Mouse (Mus musculus) liver, embryonic 14.5 days (tissue): ENCODE results near the gene Mrpl3. TPM values are rescaled to one million over a fixed set of nuclear protein-coding genes. Genes with fewer than 3 reads are reported as not detected.

Experiments
- ATAC-seq: fragments of 200-750 bp; cut with Nextera tagmentation; 2 replicates; pipeline ENCODE4 v1.8.0; 2017; ENCODE audit warnings: moderate number of reproducible peaks, mild to moderate bottlenecking, moderate library complexity; ENCODE audit not compliant: insufficient read depth
- DNase-seq, 3 experiments: peaks; one replicate each; pipeline ENCODE4 v3.0.0-alpha.2; 2012 to 2013; ENCODE audit warnings: low read depth in 3 of 3, low spot score in 3 of 3
- H3K27ac ChIP-seq: fragments of 300-500 bp; sonication (generic); 2 replicates; pipeline ENCODE4 v1.5.1; 2014; ENCODE audit warnings: moderate library complexity, mild to moderate bottlenecking, control low read depth, inconsistent platforms
- H3K27me3 ChIP-seq: fragments of 300-500 bp; sonication (generic); 2 replicates; pipeline ENCODE4 v1.6.1; 2014; ENCODE audit warnings: mild to moderate bottlenecking, low read length, moderate library complexity; ENCODE audit not compliant: control insufficient read depth, insufficient read depth
- H3K36me3 ChIP-seq: fragments of 300-500 bp; sonication (generic); replicated peaks from 2 replicates; pipeline ENCODE4 v1.6.1; 2014; ENCODE audit warnings: low read depth; ENCODE audit not compliant: control insufficient read depth, insufficient read depth
- H3K4me1 ChIP-seq, 2 experiments: fragments of 200-500 bp in 1 of 2; fragments of 300-500 bp in 1 of 2; sonication (generic) in 1 of 2; replicated peaks; 2 replicates each; pipeline ENCODE4 v1.6.1; 2012 to 2014; ENCODE audit warnings: antibody characterized with exemption in 1 of 2, inconsistent platforms in 1 of 2, low read length in 1 of 2; ENCODE audit not compliant: control insufficient read depth in 2 of 2, insufficient read depth in 2 of 2
- H3K4me2 ChIP-seq: fragments of 300-500 bp; sonication (generic); 2 replicates; pipeline ENCODE4 v1.6.1; 2014; ENCODE audit warnings: low read depth, mild to moderate bottlenecking, control low read depth, moderate library complexity
- H3K4me3 ChIP-seq, 2 experiments: fragments of 200-500 bp in 1 of 2; fragments of 300-500 bp in 1 of 2; sonication (generic) in 1 of 2; 2 replicates each; pipeline ENCODE4 v1.5.1; 2012 to 2014; ENCODE audit warnings: low read depth in 2 of 2, low read length in 2 of 2, mild to moderate bottlenecking in 2 of 2, control low read depth in 1 of 2, inconsistent platforms in 1 of 2, moderate library complexity in 1 of 2; ENCODE audit not compliant: insufficient read depth in 1 of 2
- H3K9ac ChIP-seq: fragments of 300-500 bp; sonication (generic); replicated peaks from 2 replicates; pipeline ENCODE4 v1.6.1; 2014; ENCODE audit warnings: mild to moderate bottlenecking, control low read depth, moderate library complexity
- H3K9me3 ChIP-seq: fragments of 300-500 bp; sonication (generic); 2 replicates; pipeline ENCODE4 v1.6.1; 2016; ENCODE audit warnings: low read length, mixed read lengths; ENCODE audit not compliant: control insufficient read depth
- CTCF ChIP-seq: IDR thresholded peaks from 2 replicates; pipeline ENCODE4 v1.5.1; 2016; ENCODE audit warnings: antibody characterized with exemption, low read depth, control low read depth
- EP300 ChIP-seq: IDR thresholded peaks from 2 replicates; pipeline ENCODE4 v1.6.1; 2016; ENCODE audit warnings: antibody characterized with exemption, low read depth
- WGBS: fragments of 180-500 bp; shearing (Covaris S2); extraction: QIAGEN DNeasy Blood & Tissue Kit; methylation state at CpG from one replicate; pipeline ENCODE4 v1.1.7; 2014; ENCODE audit not compliant: insufficient replicate concordance; 5-methylcytosine and 5-hydroxymethylcytosine counted together
- polyA plus RNA-seq, 2 experiments: library from polyadenylated mRNA; depleted of rRNA in 1 of 2; stranded (reverse) in 1 of 2; unstranded in 1 of 2; fragments of >200 nt; fragmentation: Nextera tagmentation in 1 of 2; extraction: Ambion mirVana in 1 of 2; gene quantifications; 2 replicates each; pipeline versions ENCODE4 v1.2.1 to v1.2.3; 2012 to 2014

The Mrpl3 gene
- polyA plus RNA-seq, 2 experiments: 22.2 to 56.0 TPM

DNA sequence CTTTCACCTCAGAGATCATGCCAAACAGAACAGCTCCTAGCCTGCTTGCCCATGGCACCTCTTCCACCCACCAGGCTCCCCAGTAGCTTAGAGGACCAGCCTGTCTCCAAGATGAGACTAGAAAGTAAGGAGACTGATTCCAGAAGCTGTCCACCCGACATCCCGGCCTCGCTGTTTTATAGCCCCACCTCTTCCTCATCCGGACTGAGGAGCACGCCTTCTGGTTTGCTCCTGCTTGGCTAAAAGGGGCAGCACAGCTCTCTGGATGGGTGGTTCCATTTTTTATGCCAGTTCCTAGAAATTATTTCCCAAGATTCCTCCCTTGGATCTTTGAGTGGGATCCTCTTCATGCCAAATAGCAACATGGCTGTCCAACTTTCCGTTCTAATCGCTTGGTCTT, 19.4 kb upstream of the Mrpl3 start:
- H3K36me3 ChIP-seq: no peaks in the 10 kb centered on the region
- H3K27ac ChIP-seq: no peak overlapping the region
- TF ChIP-seq EP300 (no peak), CTCF (no peak)
- DNase-seq: no peak
- H3K4me1 ChIP-seq: no peaks in the 10 kb centered on the region
- H3K4me3 ChIP-seq: no peak overlapping the region
- no peak overlapping the region for H3K4me2 ChIP-seq
- H3K9me3 ChIP-seq: no peaks in the 10 kb centered on the region
- no peak overlapping the region for H3K9ac ChIP-seq
- H3K27me3 ChIP-seq: no peaks in the 10 kb centered on the region
- no peak for ATAC-seq
- 75% methylated on average over 7 of the region's 7 CpGs for WGBS

DNA sequence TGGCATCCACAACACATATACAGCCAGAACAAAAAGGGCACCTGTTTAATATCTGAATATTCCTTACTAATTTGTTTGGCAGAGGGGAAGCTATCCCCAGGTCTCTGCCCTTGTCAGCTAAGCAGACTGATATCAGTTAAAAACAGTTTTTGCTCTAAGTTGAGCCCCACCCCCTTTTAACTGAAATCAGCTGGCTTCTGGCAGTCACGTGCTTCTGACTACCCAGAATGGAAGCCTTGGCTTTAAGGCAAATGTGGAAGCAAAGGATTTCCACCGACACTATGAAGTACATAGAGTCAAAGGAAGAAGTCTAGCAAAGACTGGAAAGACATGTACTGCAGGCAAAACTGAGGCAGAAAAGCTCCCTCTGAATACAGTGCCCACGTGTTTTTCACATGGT, 15.2 kb upstream of the Mrpl3 start:
- H3K4me1 ChIP-seq: no peaks in the 10 kb centered on the region
- 38% methylated on average over 3 of the region's 3 CpGs for WGBS
- no peaks in the 10 kb centered on the region for H3K9me3 ChIP-seq
- no peak overlapping the region for H3K27ac ChIP-seq
- DNase-seq (no peak), ATAC-seq (no peak)
- H3K4me2 ChIP-seq: no peak overlapping the region
- no peaks in the 10 kb centered on the region for H3K36me3 ChIP-seq
- H3K9ac ChIP-seq: no peak overlapping the region
- H3K4me3 ChIP-seq: no peak overlapping the region
- TF ChIP-seq EP300 (no peak), CTCF (no peak)
- no peaks in the 10 kb centered on the region for H3K27me3 ChIP-seq

DNA sequence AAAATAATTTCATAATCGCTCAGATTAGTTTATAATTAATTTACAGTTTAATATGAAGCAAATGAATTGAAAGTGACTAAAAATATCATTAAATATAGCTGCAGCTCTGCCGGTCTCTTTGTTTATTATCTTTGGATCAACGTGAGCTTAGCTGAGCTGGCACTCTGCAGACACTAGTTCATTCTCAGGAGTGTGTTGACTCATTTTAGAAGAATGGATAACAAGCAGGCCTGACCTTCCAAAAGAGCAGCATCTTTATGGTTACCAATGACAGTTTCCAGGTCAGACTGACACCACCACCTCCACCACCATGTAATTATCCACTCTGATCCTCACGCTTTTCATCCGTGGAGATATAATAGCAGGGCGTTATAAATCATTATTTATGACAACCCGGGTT, 7.0 kb upstream of the Mrpl3 start:
- H3K4me3 ChIP-seq: no peak overlapping the region
- TF ChIP-seq CTCF: no peak
- no peak for TF ChIP-seq EP300
- DNase-seq (no peak), ATAC-seq (no peak)
- no peaks in the 10 kb centered on the region for H3K36me3 ChIP-seq
- no peaks in the 10 kb centered on the region for H3K4me1 ChIP-seq
- no peak overlapping the region for H3K9ac ChIP-seq
- no peaks in the 10 kb centered on the region for H3K9me3 ChIP-seq
- H3K4me2 ChIP-seq: no peak overlapping the region
- H3K27ac ChIP-seq: no peak overlapping the region
- 54% methylated on average over 7 of the region's 7 CpGs for WGBS
- H3K27me3 ChIP-seq: no peaks in the 10 kb centered on the region

DNA sequence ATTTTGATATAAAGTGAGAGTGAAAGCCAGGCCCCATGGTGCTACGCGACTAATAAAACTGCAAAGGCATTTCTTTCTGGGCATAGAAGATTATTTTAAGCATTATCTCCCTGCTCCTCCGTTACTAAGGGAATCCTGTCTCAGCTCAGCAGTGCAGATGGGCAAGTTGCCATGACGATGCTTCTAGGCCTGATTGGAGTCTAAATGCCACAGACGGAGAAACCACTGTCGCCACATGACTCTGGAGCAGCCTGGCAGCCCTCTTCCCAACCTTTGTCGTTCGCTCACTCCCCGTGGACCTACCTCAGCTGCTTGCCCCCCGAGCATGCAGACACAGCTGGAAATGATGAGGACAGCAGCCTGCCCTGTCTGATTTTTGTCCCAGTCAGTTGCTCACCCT, 4.7 kb upstream of the Mrpl3 start:
- Histone ChIP-seq H3K36me3 (no peaks in the 10 kb centered on the region), H3K4me3 (no peak overlapping the region), H3K9ac (no peak overlapping the region), H3K9me3 (no peaks in the 10 kb centered on the region), H3K4me2 (no peak overlapping the region), H3K27ac (no peak overlapping the region), H3K4me1 (no peaks in the 10 kb centered on the region), H3K27me3 (no peaks in the 10 kb centered on the region)
- no peak for DNase-seq
- 57% methylated on average over 10 of the region's 10 CpGs for WGBS
- no peak for ATAC-seq
- TF ChIP-seq CTCF: no peak
- TF ChIP-seq EP300: no peak

DNA sequence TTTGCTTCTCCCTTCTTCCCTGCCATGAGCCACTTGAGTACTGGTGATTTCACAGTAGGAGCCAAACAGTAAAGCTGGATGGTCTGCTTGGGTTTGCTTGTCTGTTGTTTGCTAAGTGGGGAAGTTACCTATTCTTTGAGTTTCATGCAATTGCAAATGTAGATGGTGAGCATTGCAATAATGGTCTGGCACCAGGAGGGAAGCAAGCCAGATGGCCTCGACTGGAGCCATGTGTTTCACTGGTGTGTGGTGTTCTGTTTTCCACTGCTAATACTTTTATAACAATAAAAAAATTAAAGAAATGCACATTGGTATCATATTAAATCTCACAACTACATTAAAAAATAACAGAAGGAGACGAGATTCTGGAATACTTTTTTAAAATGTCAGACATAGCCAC, 3.4 kb upstream of the Mrpl3 start:
- no peaks in the 10 kb centered on the region for H3K27me3 ChIP-seq
- TF ChIP-seq EP300 (no peak), CTCF (no peak)
- H3K36me3 ChIP-seq: no peaks in the 10 kb centered on the region
- no peak overlapping the region for H3K9ac ChIP-seq
- H3K4me1 ChIP-seq: 0 out of 4 replicates have a peak, but pooled peaks cover 0 to 4% of the 10 kb centered on the region in 2 experiments
- no peak for DNase-seq
- H3K4me2 ChIP-seq: no peak overlapping the region
- no peak for ATAC-seq
- 26% methylated on average over 2 of the region's 2 CpGs for WGBS
- no peak overlapping the region for H3K27ac ChIP-seq
- H3K9me3 ChIP-seq: no peaks in the 10 kb centered on the region
- H3K4me3 ChIP-seq: no peak overlapping the region

DNA sequence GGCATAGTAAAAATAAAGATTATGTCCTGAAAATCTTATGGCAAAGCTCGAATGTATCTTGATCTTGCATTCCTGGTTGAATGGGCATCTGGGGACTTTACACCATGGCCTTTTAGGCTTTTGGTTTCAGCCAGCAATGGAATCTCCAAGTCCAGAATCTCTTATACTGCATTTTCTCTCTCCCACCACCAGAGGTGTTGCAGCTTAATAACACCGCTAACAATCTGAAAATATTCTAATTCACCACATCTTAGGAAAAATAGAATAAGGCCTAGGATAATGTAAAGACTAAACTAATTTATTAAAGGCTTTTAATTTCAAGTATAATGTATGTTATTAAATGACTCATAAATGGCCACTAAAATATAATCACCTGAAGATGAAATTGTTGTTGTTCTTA, 2.8 kb upstream of the Mrpl3 start:
- TF ChIP-seq CTCF (no peak), EP300 (no peak)
- Histone ChIP-seq H3K36me3 (no peaks in the 10 kb centered on the region), H3K9me3 (no peaks in the 10 kb centered on the region), H3K4me3 (no peak overlapping the region), H3K27me3 (no peaks in the 10 kb centered on the region), H3K9ac (no peak overlapping the region), H3K27ac (no peak overlapping the region), H3K4me1 (0 out of 4 replicates have a peak, but pooled peaks cover 0 to 4% of the 10 kb centered on the region in 2 experiments), H3K4me2 (no peak overlapping the region)
- DNase-seq (no peak), ATAC-seq (no peak)
- 36% methylated on average over 2 of the region's 2 CpGs for WGBS
